Mouse (Mus musculus) left cerebral cortex, postnatal 4 days (tissue): ENCODE data around the gene Kcna7. TPM values are rescaled to one million over a fixed set of nuclear protein-coding genes. Genes with fewer than 3 reads are reported as not detected.
A peak's percentile ranks its signal among the peaks of the same experiment; 100 is the strongest.

ENCODE experiments used
- DNase-seq: peaks from one replicate; pipeline ENCODE4 v3.0.0-alpha.2; 2022
- intact Hi-C: fragments of 180-260 bp; cut with DNase I; formaldehyde crosslinking; loops from one replicate; pipeline ENCODE4 v1.15.1; 2025
- microRNA-seq: library from miRNA; unstranded; fragments of <30 nt; microRNA quantifications from one replicate; pipeline ENCODE4 v1.2.0, GENCODE M21; 2022
- total RNA-seq, 2 experiments: library from RNA; stranded (reverse); gene quantifications; 2 replicates each; pipeline ENCODE4 v1.2.3; 2021

Gene Kcna7
- total RNA-seq, 2 experiments from 2014 or later = 0.16 TPM; not detected in 1

DNA sequence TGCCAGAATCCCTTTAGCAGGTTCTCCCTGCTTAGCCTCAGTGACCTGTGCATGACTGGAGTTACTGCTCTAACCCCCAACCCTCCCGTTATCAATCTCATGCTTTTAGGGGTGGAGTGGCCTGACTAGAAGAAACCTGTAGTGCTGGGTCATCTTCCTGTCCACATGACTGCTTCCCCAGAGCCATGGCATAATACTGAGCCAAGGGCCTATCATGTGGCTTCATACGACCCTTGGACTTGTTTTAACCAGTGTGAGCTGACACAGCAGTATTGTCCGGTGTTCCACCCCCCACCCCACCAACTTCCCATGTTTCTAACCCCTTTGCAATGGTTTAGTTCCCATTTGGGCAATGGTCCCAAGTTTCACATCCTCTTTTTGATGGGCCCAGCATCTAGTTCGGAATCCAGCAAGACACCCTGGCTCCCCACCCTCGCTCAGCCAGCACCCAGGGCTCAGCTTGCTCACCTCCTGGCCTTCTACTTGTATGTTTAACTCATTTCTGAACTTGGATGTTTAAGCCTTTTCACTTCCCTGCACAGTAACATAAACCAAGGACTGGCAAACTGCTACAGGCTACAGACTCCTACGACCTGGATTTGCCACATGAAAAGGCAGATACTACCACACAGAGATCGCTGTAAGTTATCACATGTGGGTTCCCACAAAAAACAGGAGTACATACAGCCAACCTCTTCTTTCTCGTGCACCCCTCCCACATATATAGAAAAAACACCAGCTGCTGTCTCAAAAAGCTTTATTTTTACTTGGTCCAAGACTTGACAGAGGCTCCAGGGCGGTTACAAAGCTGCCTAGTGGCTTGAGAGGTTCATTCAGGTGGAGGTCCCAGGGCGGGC lies 52.0 kb downstream of the Kcna7 start:
- intact Hi-C loops = no loop called here
- no peak for DNase-seq

DNA sequence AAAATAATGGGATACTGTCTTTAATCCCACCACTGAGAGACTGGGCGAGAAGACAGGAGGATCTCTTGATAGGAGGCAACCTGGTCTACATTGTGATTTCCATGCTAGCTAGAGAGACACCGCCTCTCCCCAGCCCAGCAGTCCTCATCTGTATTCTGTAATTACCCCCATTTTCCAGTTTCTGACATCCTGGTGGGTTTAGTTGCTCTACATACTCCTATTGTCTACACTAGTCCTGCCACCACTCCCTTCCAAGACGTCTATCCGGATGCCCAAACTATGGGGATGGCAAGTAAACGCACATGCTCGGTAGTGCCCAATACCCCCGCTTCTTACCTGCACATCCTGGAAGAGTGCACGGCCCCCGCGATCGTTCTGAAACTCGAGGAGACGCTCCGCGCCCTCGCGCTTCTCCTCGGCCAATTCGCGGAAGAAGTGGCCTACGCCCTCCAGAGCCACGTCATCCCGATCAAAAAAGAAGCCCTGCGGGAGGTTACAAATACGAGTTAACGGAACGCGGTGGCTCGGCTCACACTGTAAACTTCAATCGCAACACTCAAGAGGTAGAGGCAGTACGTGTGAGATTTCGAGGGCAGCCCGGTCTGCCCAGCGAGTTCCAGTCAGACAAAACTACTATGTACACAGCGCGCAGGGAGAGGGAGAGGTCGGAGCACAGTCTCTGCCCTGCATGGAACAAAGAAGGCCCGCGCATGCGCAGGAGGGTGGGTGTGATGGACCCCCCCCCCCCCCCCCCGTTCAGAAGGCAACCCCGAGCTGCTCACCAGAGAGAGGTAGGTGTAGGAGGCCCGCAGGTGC lies 53.5 kb downstream of the Kcna7 start:
- intact Hi-C loops = no loop called here
- DNase-seq = peak; percentile 93

Small RNA genes within 50 kb of the gene (microRNA-seq; reads per million reads assigned to microRNA genes)
- gene Gm22133 = not detected

Other genes starting within 250 kb of the Kcna7 start
- gene Slc17a7, start 241.7 kb upstream of the Kcna7 start, total RNA-seq = 100 to 1,000 TPM; 267 to 292 TPM
- gene Gfy, start 226.1 kb upstream of the Kcna7 start, total RNA-seq = under 1 TPM in 1 of 2 experiments, not detected in 1; 0.38 TPM
- gene Pth2, start 224.7 kb upstream of the Kcna7 start, total RNA-seq = not detected
- gene Ccdc155, start 200.8 kb upstream of the Kcna7 start, total RNA-seq = 1 to 10 TPM; 1.1 to 1.9 TPM
- gene Dkkl1, start 193.5 kb upstream of the Kcna7 start, total RNA-seq = 10 to 100 TPM; 14.5 to 18.3 TPM
- gene Tead2, start 189.9 kb upstream of the Kcna7 start, total RNA-seq = 10 to 100 TPM; 15.1 to 17.6 TPM
- 1 to 10 TPM; 2.5 to 2.6 TPM for gene Cd37, start 166.5 kb upstream of the Kcna7 start, total RNA-seq
- 1 to 10 TPM; 1.2 to 1.8 TPM for gene Slc6a16, start 164.6 kb upstream of the Kcna7 start, total RNA-seq
- gene Slc6a21, start 128.1 kb upstream of the Kcna7 start, total RNA-seq = not detected
- gene Trpm4, start 71.9 kb upstream of the Kcna7 start, total RNA-seq = 10 to 100 TPM; 32.1 to 33.8 TPM
- under 1 TPM; 0.36 to 0.38 TPM for gene Hrc, start 70.4 kb upstream of the Kcna7 start, total RNA-seq
- gene Ppfia3, start 38.6 kb upstream of the Kcna7 start, total RNA-seq = 100 to 1,000 TPM; 106 to 108 TPM
- gene Lin7b, start 35.1 kb upstream of the Kcna7 start, total RNA-seq = 10 to 100 TPM; 60.4 to 68.3 TPM
- gene Snrnp70, start 9.9 kb upstream of the Kcna7 start, total RNA-seq = 100 to 1,000 TPM; 453 to 460 TPM
- gene Ntf5, start 8.0 kb downstream of the Kcna7 start, total RNA-seq = under 1 TPM in 1 of 2 experiments, not detected in 1; 0.30 TPM
- gene Lhb, start 15.2 kb downstream of the Kcna7 start, total RNA-seq = not detected
- 10 to 100 TPM; 17.8 to 18.7 TPM for gene Gys1, start 29.2 kb downstream of the Kcna7 start, total RNA-seq
- gene Ruvbl2, start 32.4 kb downstream of the Kcna7 start, total RNA-seq = 10 to 100 TPM; 54.2 to 60.3 TPM
- gene Ftl1, start 54.2 kb downstream of the Kcna7 start, total RNA-seq = 100 to 1,000 TPM; 708 to 725 TPM
- gene Bax, start 61.2 kb downstream of the Kcna7 start, total RNA-seq = 100 to 1,000 TPM; 116 to 119 TPM
- under 1 TPM; 0.22 to 0.24 TPM for gene Tulp2, start 76.2 kb downstream of the Kcna7 start, total RNA-seq
- gene Gm45808, start 81.2 kb downstream of the Kcna7 start, total RNA-seq = not detected
- 1 to 10 TPM; 2.6 to 3.2 TPM for gene Dhdh, start 83.2 kb downstream of the Kcna7 start, total RNA-seq
- gene Nucb1, start 104.8 kb downstream of the Kcna7 start, total RNA-seq = 100 to 1,000 TPM; 110 to 116 TPM
- 10 to 100 TPM; 19.0 to 24.6 TPM for gene Ppp1r15a, start 120.6 kb downstream of the Kcna7 start, total RNA-seq
- gene Plekha4, start 120.7 kb downstream of the Kcna7 start, total RNA-seq = 1 to 10 TPM in 1 of 2 experiments, under 1 TPM in 1; 0.90 to 2.7 TPM
- gene Hsd17b14, start 149.2 kb downstream of the Kcna7 start, total RNA-seq = not detected
- gene Bcat2, start 164.5 kb downstream of the Kcna7 start, total RNA-seq = 10 to 100 TPM; 22.9 to 25.3 TPM
- not detected for gene Fgf21, start 209.8 kb downstream of the Kcna7 start, total RNA-seq
- gene Fut1, start 211.6 kb downstream of the Kcna7 start, total RNA-seq = under 1 TPM in 1 of 2 experiments, not detected in 1; 0.14 TPM
- under 1 TPM in 1 of 2 experiments, not detected in 1; 0.20 TPM for gene Izumo1, start 216.2 kb downstream of the Kcna7 start, total RNA-seq
- 10 to 100 TPM; 23.5 to 25.1 TPM for gene Rasip1, start 221.8 kb downstream of the Kcna7 start, total RNA-seq
- gene Mamstr, start 234.3 kb downstream of the Kcna7 start, total RNA-seq = 1 to 10 TPM; 1.7 to 2.6 TPM